Mouse (Mus musculus) left cerebral cortex, adult 11 months (tissue): ENCODE measurements around the gene Elane.

Experiments
- DNase-seq: peaks from one replicate; pipeline ENCODE4 v3.0.0; 2022; ENCODE audit warnings: low spot score

The Elane gene

GRCm38 (mm10) chr10:79886054-79886453 lies at the start of gene Elane:
Gene Elane, plus strand, starts transcription at chr10:79886247.
- DNase-seq = no peak

DNA sequence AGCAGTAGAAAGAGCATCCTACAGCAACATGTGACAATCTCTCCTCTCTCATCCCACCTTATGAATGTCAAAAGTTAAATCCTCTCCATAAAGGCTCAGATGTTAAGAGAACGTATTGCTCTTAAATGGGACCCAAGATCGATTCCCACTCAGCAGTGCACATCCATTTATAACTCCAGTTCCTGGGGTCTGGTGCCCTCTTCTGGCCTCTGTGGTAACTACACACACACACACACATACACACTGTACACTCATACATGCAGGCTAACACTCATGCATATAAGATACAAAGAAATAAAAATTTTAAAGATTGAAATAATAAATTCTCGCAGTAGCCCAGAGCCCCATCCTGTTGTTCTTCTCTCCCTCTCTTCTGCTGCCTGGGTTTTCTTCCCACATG lies 49.1 kb upstream of the Elane start:
- no peak for DNase-seq

DNA sequence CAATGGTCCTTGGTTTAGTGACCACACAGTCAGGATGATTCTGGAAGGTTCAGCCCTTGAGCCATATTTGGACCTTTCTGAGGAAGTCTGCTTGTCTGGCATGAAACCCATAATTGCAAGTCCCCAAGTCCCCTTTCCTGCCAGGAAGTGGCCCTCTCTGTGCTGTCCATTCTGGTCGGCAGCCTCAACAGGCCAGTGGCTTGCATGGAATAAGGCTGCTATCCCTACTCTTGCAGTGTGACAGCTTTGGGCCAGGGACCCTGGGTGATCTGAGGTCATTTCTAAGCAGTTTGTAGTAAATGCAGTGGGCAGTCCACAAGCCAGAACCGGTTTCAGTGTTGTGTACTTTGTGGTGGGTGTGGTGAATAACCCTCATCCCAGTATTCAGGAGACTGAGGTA lies 47.9 kb upstream of the Elane start:
- no peak for DNase-seq

- DNase-seq = no peak
Observed at GRCm38 (mm10) chr10:79840091-79840490, 46.0 kb upstream of the Elane start.

DNA sequence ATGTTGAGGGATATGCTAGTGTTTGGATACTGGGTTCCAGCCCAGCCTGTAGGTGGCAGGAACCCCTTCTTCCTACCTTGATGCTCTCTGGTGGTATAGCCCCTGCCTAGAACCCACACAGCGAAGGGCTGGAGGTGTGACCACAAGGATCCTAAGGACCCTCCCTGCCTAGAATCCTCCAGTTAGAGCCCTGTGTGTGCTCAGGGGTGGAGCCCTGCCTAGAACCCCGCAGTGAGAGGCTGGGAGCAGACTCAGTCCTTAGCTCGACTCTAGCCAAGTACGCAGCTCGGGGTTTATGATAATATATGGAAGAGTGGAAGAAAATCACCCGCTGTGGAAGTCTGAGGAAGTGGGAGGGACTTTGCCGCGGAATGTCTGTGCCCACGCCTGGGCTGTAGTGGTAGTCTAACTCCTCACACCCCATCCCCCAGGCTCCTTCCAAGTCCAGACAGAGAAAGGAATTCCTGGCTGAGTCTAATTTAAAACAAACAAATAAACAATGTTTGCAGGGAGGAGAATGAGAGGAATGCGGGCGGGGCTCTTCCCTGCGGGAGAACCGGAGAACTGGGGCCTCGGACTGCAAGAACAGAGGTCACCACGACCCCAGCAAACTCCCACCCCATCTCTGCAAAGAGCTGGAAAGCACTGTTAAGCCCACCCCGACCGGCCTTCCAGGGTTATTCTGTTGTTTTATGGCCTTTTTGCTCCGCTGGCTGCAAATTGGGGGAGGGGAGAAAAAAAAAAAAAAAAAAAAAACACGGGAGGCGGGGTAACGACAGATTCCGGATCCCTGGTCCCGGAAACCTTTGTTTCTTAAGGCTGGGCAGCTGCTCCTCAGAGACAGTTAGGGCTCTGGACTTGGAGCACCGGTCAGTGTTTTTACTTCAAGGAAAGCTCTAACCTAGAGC lies 45.1 kb upstream of the Elane start:
- DNase-seq = peak; percentile 65

DNA sequence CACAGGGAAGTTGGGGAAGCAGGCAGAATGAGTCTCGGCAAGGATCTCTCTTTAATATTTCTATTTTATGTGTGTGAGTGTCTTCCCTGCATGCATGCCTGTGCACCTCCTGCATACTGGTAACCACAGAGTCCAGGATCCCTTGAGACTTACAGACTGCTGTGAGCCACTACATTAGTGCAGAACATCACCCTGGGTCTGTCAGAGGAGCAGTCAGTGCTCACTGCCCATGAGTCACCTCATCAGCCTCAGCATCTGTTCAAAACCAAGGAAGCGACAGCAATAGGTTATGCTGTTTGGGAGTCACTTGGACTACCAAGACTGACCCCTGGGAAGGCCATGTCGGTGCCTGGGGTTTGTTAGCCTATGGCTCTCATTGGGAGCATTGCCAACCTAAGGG lies 43.7 kb upstream of the Elane start:
- no peak for DNase-seq

DNA sequence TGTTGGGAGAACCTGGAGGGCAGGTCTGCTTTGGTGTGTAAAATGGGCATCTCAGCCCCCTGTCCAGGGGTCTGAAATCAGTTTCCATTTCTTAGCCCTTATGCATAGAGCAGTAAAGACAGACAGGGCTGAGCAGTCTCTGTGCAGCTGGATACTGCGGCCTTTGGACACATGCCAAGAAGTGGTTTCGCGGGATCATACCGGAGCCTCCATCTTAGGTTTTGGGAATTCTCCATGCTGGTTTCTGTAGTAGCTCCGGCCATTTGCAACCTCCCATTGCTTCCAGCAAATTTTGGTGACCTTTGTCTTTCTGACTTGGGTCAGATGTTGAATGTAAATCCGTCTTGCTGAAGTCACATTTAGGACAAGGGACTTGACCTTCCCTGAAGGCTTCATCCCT lies 42.6 kb upstream of the Elane start:
- no peak for DNase-seq

DNA sequence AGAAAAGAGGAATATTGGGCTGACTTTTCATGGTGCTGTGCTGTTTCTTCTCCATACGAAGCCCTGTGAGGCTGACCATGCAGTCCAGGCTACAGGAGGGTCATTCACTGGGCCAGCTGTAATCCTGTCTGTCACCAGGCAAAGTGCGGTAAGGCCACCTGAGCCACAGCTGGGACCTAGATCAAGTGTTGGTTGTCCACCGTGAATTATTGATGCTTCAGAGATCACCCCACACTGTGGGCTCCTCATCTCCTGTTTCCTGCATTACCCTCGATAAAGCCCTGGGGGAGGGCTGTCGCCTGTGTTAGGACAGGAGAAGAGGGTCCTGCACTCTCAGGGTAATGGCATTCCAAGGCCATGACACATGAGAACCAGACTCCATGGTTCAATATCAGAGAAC lies 39.5 kb upstream of the Elane start:
- no peak for DNase-seq

DNA sequence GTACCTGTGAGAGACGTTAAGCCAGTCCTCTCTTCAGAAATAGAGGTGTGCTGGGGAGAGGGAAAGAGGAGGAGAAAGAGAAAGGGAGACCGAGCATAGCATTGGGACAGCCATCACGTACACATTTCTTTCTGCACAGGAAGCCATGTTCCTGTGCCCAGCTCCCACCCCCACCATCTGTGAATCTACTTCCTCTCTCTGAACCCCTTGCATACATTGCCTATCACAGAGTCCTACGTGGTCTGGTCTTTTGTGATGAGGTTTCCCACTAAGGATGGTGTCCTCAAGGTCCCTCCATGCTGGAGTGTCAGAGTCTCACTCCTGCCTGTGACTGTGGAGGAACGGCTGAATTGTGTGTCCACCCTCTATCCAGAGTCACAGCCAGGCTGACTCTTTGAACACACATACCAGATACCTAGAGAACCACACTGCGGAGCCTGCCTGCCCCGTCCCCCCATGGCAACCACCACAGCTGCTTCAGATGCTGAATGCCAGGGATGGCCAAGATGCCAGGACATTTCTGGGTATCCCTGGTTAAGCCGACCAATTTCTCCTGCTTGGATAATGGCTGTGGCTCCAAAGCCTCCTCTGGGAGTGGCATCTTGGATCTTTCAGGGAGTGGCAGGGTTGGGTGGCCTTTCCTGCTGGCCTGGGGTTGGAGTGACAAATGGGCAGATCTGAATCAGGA lies 36.0 kb upstream of the Elane start:
- no peak for DNase-seq

- no peak for DNase-seq
Observed at GRCm38 (mm10) chr10:79851653-79852052, 34.4 kb upstream of the Elane start.

- no peak for DNase-seq
Observed at GRCm38 (mm10) chr10:79852107-79852789, 33.8 kb upstream of the Elane start.

- no peak for DNase-seq
Observed at GRCm38 (mm10) chr10:79852827-79853226, 33.2 kb upstream of the Elane start.

DNA sequence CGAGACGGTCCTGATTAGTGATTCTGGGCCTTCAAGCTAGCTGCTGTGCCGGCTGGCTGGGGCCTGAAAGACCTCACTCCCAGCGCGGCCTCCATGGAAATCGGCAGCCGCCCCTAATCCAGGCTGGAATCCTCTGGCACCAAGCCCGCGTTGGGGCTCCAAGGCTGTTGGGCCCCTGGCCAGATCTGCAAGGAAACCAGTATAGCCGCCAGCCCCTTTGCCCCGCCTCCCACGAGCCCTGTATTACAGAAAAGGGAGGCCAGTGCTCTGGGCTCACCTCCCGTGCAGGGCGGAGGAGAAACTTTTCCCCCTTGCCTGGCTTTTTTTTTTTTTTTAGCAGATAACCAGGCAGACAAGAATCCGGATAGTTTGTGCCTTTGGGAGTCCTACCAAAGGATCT lies 32.7 kb upstream of the Elane start:
- peak; percentile 64 for DNase-seq

DNA sequence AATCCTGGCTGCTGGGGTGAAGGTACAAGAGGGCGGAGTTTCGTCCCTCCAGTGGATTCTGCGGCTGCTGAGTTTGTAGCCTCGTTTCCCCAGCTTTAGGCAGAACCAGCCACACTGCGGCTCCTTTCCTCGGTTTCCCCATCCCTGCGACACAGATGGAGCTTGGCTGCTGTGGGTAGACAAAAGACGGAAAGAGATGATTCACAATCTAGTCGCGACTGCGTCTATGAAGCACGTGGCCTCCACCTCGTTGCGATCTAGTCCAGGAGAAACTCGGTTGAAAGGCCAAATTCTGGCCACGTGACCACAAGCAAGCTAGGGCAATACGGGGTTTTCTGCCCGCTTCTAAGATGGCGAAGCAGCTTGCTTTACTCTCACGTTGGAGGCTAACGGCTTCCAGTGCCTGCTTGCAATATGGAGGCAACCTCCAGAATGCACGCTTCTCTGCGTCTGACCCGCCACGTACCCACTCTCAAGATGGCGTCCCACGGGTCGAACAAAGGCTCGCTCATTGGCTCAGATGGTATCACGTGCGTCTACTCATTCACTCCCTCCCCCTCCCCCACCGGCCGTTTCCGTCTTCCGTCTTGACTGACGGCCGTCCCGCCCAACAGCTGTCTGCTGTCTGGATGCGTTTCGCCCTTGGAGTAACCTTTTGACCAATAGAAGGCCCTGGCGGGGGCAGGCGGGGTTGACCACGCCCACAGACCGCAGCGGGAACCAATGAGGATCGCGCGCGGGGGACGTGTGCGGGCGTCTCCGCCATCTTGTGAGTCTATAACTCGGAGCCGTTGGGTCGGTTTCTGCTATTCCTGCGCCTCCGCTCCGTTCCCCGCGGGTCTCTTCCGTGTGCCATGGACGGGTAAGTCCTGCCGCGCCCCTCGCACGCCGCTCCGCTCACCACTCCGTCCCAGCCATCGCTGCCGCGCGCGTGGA lies 31.9 kb upstream of the Elane start, which contains the start of gene Ptbp1:
Gene Ptbp1, plus strand, starts transcription at position 568 of the 936 bp plus-strand sequence.
- peak; percentile 99 for DNase-seq

- DNase-seq = no peak
Observed at GRCm38 (mm10) chr10:79854801-79855541, 31.1 kb upstream of the Elane start.

DNA sequence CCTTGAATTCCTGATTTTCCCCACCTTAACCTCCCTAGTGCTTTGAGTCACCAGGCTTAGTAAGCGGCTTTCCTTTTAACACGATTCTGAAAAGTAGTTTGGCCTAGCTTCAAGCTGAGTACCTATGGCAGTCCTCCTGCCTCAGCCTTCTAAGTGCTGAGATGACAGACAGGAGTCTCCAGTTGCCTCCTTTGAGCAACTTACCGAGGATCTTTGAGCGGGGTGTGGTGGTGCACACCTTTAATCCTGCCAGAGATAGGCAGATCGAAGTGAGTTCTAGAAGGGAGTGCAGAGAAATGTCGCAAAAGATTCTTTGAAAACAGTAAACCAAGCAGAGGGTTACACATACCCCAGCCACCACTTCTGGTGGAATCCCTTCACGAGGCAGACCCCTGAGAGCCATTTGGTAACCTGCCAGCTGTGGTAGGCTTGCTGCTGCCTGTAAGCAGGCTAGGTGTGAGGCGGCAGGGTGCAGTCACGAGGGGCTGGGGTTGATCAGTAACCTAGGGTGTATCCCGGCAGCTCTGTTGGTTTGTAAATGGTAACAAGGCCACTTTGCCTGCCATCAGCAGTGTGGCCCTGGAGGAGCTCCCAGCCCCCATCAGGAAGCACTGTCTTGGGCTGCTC lies 30.4 kb upstream of the Elane start:
- DNase-seq = no peak

GRCm38 (mm10) chr10:79856280-79856679 lies 29.8 kb upstream of the Elane start:
- no peak for DNase-seq

GRCm38 (mm10) chr10:79856704-79857451 lies 29.2 kb upstream of the Elane start:
- no peak for DNase-seq

GRCm38 (mm10) chr10:79857452-79857811 lies 28.6 kb upstream of the Elane start:
- DNase-seq = no peak

GRCm38 (mm10) chr10:79857894-79858293 lies 28.2 kb upstream of the Elane start:
- DNase-seq = no peak
